Mouse (Mus musculus) thymus, postnatal 4 days (tissue): ENCODE measurements around the gene Rgs3.
"Not testable (repeated sequence)": the region's sequence is repeated elsewhere in the genome, so short reads cannot be mapped to it uniquely, and the experiment has no call there.

Experiments
- DNase-seq: peaks from one replicate; pipeline ENCODE4 v3.0.0; 2021

Rgs3 gene

GRCm38 (mm10) chr4:62557436-62557835 lies 2.2 kb upstream of the Rgs3 start:
- DNase-seq = no peak

GRCm38 (mm10) chr4:62560963-62561629 lies 1.4 kb downstream of the Rgs3 start:
- DNase-seq = peak; percentile 83

- no peak for DNase-seq
Observed at GRCm38 (mm10) chr4:62561630-62562001, 2.0 kb downstream of the Rgs3 start.

GRCm38 (mm10) chr4:62562006-62562405 lies 2.4 kb downstream of the Rgs3 start:
- DNase-seq = peak; percentile 32

- DNase-seq = no peak
Observed at GRCm38 (mm10) chr4:62566530-62566929, 6.9 kb downstream of the Rgs3 start.

- DNase-seq = no peak
Observed at GRCm38 (mm10) chr4:62567696-62568095, 8.0 kb downstream of the Rgs3 start.

- DNase-seq = no peak
Observed at GRCm38 (mm10) chr4:62568359-62568758, 8.7 kb downstream of the Rgs3 start.

- DNase-seq = no peak
Observed at GRCm38 (mm10) chr4:62569603-62570002, 10.0 kb downstream of the Rgs3 start.

GRCm38 (mm10) chr4:62570029-62570428 lies 10.4 kb downstream of the Rgs3 start:
- no peak for DNase-seq

GRCm38 (mm10) chr4:62582365-62583264 lies 23.0 kb downstream of the Rgs3 start:
- peak; percentile 44 for DNase-seq

- peak; percentile 74 for DNase-seq
Observed at GRCm38 (mm10) chr4:62583265-62584092, 23.8 kb downstream of the Rgs3 start.

- DNase-seq = no peak
Observed at GRCm38 (mm10) chr4:62587067-62587466, 27.4 kb downstream of the Rgs3 start.

GRCm38 (mm10) chr4:62590878-62591277 lies 31.2 kb downstream of the Rgs3 start:
- DNase-seq = no peak

- peak; percentile 32 for DNase-seq
Observed at GRCm38 (mm10) chr4:62591326-62591725, 31.7 kb downstream of the Rgs3 start.

GRCm38 (mm10) chr4:62593546-62594240 lies 34.0 kb downstream of the Rgs3 start:
- DNase-seq = not testable (repeated sequence)

GRCm38 (mm10) chr4:62594442-62594841 lies 34.8 kb downstream of the Rgs3 start:
- no peak for DNase-seq

GRCm38 (mm10) chr4:62596051-62596450 lies 36.4 kb downstream of the Rgs3 start:
- no peak for DNase-seq

GRCm38 (mm10) chr4:62600549-62600948 lies 40.9 kb downstream of the Rgs3 start:
- no peak for DNase-seq

- DNase-seq = no peak
Observed at GRCm38 (mm10) chr4:62603607-62604006, 44.0 kb downstream of the Rgs3 start.

- no peak for DNase-seq
Observed at GRCm38 (mm10) chr4:62604094-62604493, 44.4 kb downstream of the Rgs3 start.

- DNase-seq = no peak
Observed at GRCm38 (mm10) chr4:62605856-62606541, 46.4 kb downstream of the Rgs3 start.

- no peak for DNase-seq
Observed at GRCm38 (mm10) chr4:62606542-62606882, 46.9 kb downstream of the Rgs3 start.
